Mouse (Mus musculus): ENCODE measurements around the gene Cacna1s. TPM values are rescaled to one million over a fixed set of nuclear protein-coding genes. Genes with fewer than 3 reads are reported as not detected.

Gene Cacna1s
- polyA plus RNA-seq, 1 experiment from 2014 or later = not detected

- peak overlapping the region; percentile 76; the same call in 1 of the 2 replicates for H3K9ac ChIP-seq (replicated peaks; ENCODE audit: low read depth, low read length)
- no peaks in the 10 kb centered on the region for H3K9me3 ChIP-seq (ENCODE audit: control insufficient read depth, low read depth, low read length)
- 33% methylated on average over 10 of the region's 10 CpGs for WGBS
- H3K27ac ChIP-seq (ENCODE audit: low read length) = no peak overlapping the region
- H3K4me2 ChIP-seq (replicated peaks; ENCODE audit: low read depth, low read length) = peak overlapping the region; percentile 94
- H3K36me3 ChIP-seq (ENCODE audit: control insufficient read depth, insufficient read depth, low read length) = no peaks in the 10 kb centered on the region
- no peak for ATAC-seq (ENCODE audit: insufficient number of reproducible peaks, insufficient read depth, low FRiP score, low read depth)
- H3K27me3 ChIP-seq (ENCODE audit: control insufficient read depth, insufficient read depth, low read length) = no peaks in the 10 kb centered on the region
- peak overlapping the region; percentile 74 for H3K4me3 ChIP-seq (ENCODE audit: low read depth, low read length)
- peaks cover 69% of the 10 kb centered on the region for H3K4me1 ChIP-seq (ENCODE audit: control insufficient read depth, insufficient read depth, low read length)
Observed at GRCm38 (mm10) chr1:136132386-136133201, 80.0 kb downstream of the Cacna1s start.

- Histone ChIP-seq H3K9ac (replicated peaks; ENCODE audit: low read depth, low read length) (no peak overlapping the region), H3K27ac (ENCODE audit: low read length) (no peak overlapping the region), H3K4me1 (ENCODE audit: control insufficient read depth, insufficient read depth, low read length) (peaks cover 72% of the 10 kb centered on the region), H3K9me3 (ENCODE audit: control insufficient read depth, low read depth, low read length) (no peaks in the 10 kb centered on the region), H3K4me3 (ENCODE audit: low read depth, low read length) (no peak overlapping the region), H3K4me2 (replicated peaks; ENCODE audit: low read depth, low read length) (peak overlapping the region; percentile 94), H3K36me3 (ENCODE audit: control insufficient read depth, insufficient read depth, low read length) (no peaks in the 10 kb centered on the region), H3K27me3 (ENCODE audit: control insufficient read depth, insufficient read depth, low read length) (no peaks in the 10 kb centered on the region)
- no peak for ATAC-seq (ENCODE audit: insufficient number of reproducible peaks, insufficient read depth, low FRiP score, low read depth)
- 55% methylated on average over 13 of the region's 13 CpGs for WGBS
Observed at GRCm38 (mm10) chr1:136133570-136134240, 81.2 kb downstream of the Cacna1s start.

GRCm38 (mm10) chr1:136134547-136134946 lies 82.0 kb downstream of the Cacna1s start:
- no peaks in the 10 kb centered on the region for H3K9me3 ChIP-seq (ENCODE audit: control insufficient read depth, low read depth, low read length)
- H3K36me3 ChIP-seq (ENCODE audit: control insufficient read depth, insufficient read depth, low read length) = no peaks in the 10 kb centered on the region

GRCm38 (mm10) chr1:136135046-136135445 lies 82.5 kb downstream of the Cacna1s start:
- no peak overlapping the region for H3K4me3 ChIP-seq (ENCODE audit: low read depth, low read length)
- H3K4me1 ChIP-seq (ENCODE audit: control insufficient read depth, insufficient read depth, low read length) = peaks cover 59% of the 10 kb centered on the region
- H3K36me3 ChIP-seq (ENCODE audit: control insufficient read depth, insufficient read depth, low read length) = no peaks in the 10 kb centered on the region
- no peak overlapping the region for H3K4me2 ChIP-seq (replicated peaks; ENCODE audit: low read depth, low read length)
- no peaks in the 10 kb centered on the region for H3K9me3 ChIP-seq (ENCODE audit: control insufficient read depth, low read depth, low read length)
- no peak overlapping the region for H3K9ac ChIP-seq (replicated peaks; ENCODE audit: low read depth, low read length)
- no peaks in the 10 kb centered on the region for H3K27me3 ChIP-seq (ENCODE audit: control insufficient read depth, insufficient read depth, low read length)
- H3K27ac ChIP-seq (ENCODE audit: low read length) = no peak overlapping the region
- 47% methylated on average over 1 of the region's 1 CpGs for WGBS
- ATAC-seq (ENCODE audit: insufficient number of reproducible peaks, insufficient read depth, low FRiP score, low read depth) = no peak

More at GRCm38 (mm10) chr1:136134547-136134946, 82.0 kb downstream of the Cacna1s start:
- Histone ChIP-seq H3K27ac (ENCODE audit: low read length) (no peak overlapping the region), H3K4me2 (replicated peaks; ENCODE audit: low read depth, low read length) (no peak overlapping the region), H3K4me3 (ENCODE audit: low read depth, low read length) (no peak overlapping the region), H3K4me1 (ENCODE audit: control insufficient read depth, insufficient read depth, low read length) (peaks cover 64% of the 10 kb centered on the region), H3K9ac (replicated peaks; ENCODE audit: low read depth, low read length) (no peak overlapping the region), H3K27me3 (ENCODE audit: control insufficient read depth, insufficient read depth, low read length) (no peaks in the 10 kb centered on the region)
- WGBS = 69% methylated on average over 2 of the region's 2 CpGs
- no peak for ATAC-seq (ENCODE audit: insufficient number of reproducible peaks, insufficient read depth, low FRiP score, low read depth)

- H3K27ac ChIP-seq (ENCODE audit: low read length) = no peak overlapping the region; the same call in 1 of the 2 replicates
- WGBS = 67% methylated on average over 6 of the region's 6 CpGs
Observed at GRCm38 (mm10) chr1:136135777-136136444, 83.4 kb downstream of the Cacna1s start.

GRCm38 (mm10) chr1:136136547-136136946 lies 84.0 kb downstream of the Cacna1s start:
- no peak overlapping the region; the same call in 1 of the 2 replicates for H3K27ac ChIP-seq (ENCODE audit: low read length)

More at GRCm38 (mm10) chr1:136135777-136136444, 83.4 kb downstream of the Cacna1s start:
- no peaks in the 10 kb centered on the region for H3K9me3 ChIP-seq (ENCODE audit: control insufficient read depth, low read depth, low read length)
- no peaks in the 10 kb centered on the region for H3K27me3 ChIP-seq (ENCODE audit: control insufficient read depth, insufficient read depth, low read length)
- no peak overlapping the region for H3K9ac ChIP-seq (replicated peaks; ENCODE audit: low read depth, low read length)
- ATAC-seq (ENCODE audit: insufficient number of reproducible peaks, insufficient read depth, low FRiP score, low read depth) = no peak
- peaks cover 60% of the 10 kb centered on the region for H3K4me1 ChIP-seq (ENCODE audit: control insufficient read depth, insufficient read depth, low read length)
- no peak overlapping the region for H3K4me2 ChIP-seq (replicated peaks; ENCODE audit: low read depth, low read length)
- no peaks in the 10 kb centered on the region for H3K36me3 ChIP-seq (ENCODE audit: control insufficient read depth, insufficient read depth, low read length)
- H3K4me3 ChIP-seq (ENCODE audit: low read depth, low read length) = no peak overlapping the region

GRCm38 (mm10) chr1:136137071-136137531 lies 84.6 kb downstream of the Cacna1s start:
- H3K9ac ChIP-seq (replicated peaks; ENCODE audit: low read depth, low read length) = no peak overlapping the region
- H3K4me1 ChIP-seq (ENCODE audit: control insufficient read depth, insufficient read depth, low read length) = peaks cover 58% of the 10 kb centered on the region
- no peak overlapping the region for H3K4me3 ChIP-seq (ENCODE audit: low read depth, low read length)
- 34% methylated on average over 7 of the region's 7 CpGs for WGBS
- H3K27me3 ChIP-seq (ENCODE audit: control insufficient read depth, insufficient read depth, low read length) = no peaks in the 10 kb centered on the region
- no peaks in the 10 kb centered on the region for H3K9me3 ChIP-seq (ENCODE audit: control insufficient read depth, low read depth, low read length)
- no peaks in the 10 kb centered on the region for H3K36me3 ChIP-seq (ENCODE audit: control insufficient read depth, insufficient read depth, low read length)
- ATAC-seq (ENCODE audit: insufficient number of reproducible peaks, insufficient read depth, low FRiP score, low read depth) = no peak
- peak overlapping the region; percentile 27 for H3K4me2 ChIP-seq (replicated peaks; ENCODE audit: low read depth, low read length)
- peak overlapping the region; percentile 67; the same call in 1 of the 2 replicates for H3K27ac ChIP-seq (ENCODE audit: low read length)

More at GRCm38 (mm10) chr1:136136547-136136946, 84.0 kb downstream of the Cacna1s start:
- Histone ChIP-seq H3K36me3 (ENCODE audit: control insufficient read depth, insufficient read depth, low read length) (no peaks in the 10 kb centered on the region), H3K9me3 (ENCODE audit: control insufficient read depth, low read depth, low read length) (no peaks in the 10 kb centered on the region), H3K4me3 (ENCODE audit: low read depth, low read length) (no peak overlapping the region), H3K4me1 (ENCODE audit: control insufficient read depth, insufficient read depth, low read length) (peaks cover 60% of the 10 kb centered on the region), H3K27me3 (ENCODE audit: control insufficient read depth, insufficient read depth, low read length) (no peaks in the 10 kb centered on the region), H3K4me2 (replicated peaks; ENCODE audit: low read depth, low read length) (no peak overlapping the region), H3K9ac (replicated peaks; ENCODE audit: low read depth, low read length) (no peak overlapping the region)
- WGBS = 33% methylated on average over 4 of the region's 4 CpGs
- no peak for ATAC-seq (ENCODE audit: insufficient number of reproducible peaks, insufficient read depth, low FRiP score, low read depth)

GRCm38 (mm10) chr1:136137575-136137974 lies 85.0 kb downstream of the Cacna1s start:
- Histone ChIP-seq H3K4me1 (ENCODE audit: control insufficient read depth, insufficient read depth, low read length) (peaks cover 57% of the 10 kb centered on the region), H3K4me3 (ENCODE audit: low read depth, low read length) (no peak overlapping the region), H3K27me3 (ENCODE audit: control insufficient read depth, insufficient read depth, low read length) (no peaks in the 10 kb centered on the region), H3K9me3 (ENCODE audit: control insufficient read depth, low read depth, low read length) (no peaks in the 10 kb centered on the region), H3K9ac (replicated peaks; ENCODE audit: low read depth, low read length) (no peak overlapping the region), H3K36me3 (ENCODE audit: control insufficient read depth, insufficient read depth, low read length) (no peaks in the 10 kb centered on the region), H3K27ac (ENCODE audit: low read length) (peak overlapping the region; percentile 67), H3K4me2 (replicated peaks; ENCODE audit: low read depth, low read length) (peak overlapping the region; percentile 27)
- 3% methylated on average over 4 of the region's 4 CpGs for WGBS
- no peak for ATAC-seq (ENCODE audit: insufficient number of reproducible peaks, insufficient read depth, low FRiP score, low read depth)

Measured in stomach, embryonic 14.5 days (tissue).